Mouse (Mus musculus) heart, embryonic 14.5 days (tissue): ENCODE measurements around the gene Hist1h4c. TPM values are rescaled to one million over a fixed set of nuclear protein-coding genes. Genes with fewer than 3 reads are reported as not detected.

Experiments
- ATAC-seq: fragments of 200-750 bp; cut with Nextera tagmentation; 2 replicates; pipeline ENCODE4 v1.8.0; 2017; ENCODE audit warnings: low read depth, moderate TSS enrichment; ENCODE audit not compliant: insufficient number of reproducible peaks, insufficient read depth, low FRiP score
- H3K27ac ChIP-seq, 2 experiments: fragments of 200-500 bp in 1 of 2; fragments of 300-500 bp in 1 of 2; sonication (generic) in 1 of 2; replicated peaks in 1 of 2; 2 replicates each; pipeline ENCODE4 v1.5.1; 2012 to 2014; ENCODE audit warnings: low read depth in 2 of 2, low read length in 2 of 2, control low read depth in 1 of 2, mild to moderate bottlenecking in 1 of 2, mixed read lengths in 1 of 2; ENCODE audit not compliant: control insufficient read depth in 1 of 2, insufficient read depth in 1 of 2
- H3K27me3 ChIP-seq: fragments of 300-500 bp; sonication (generic); 2 replicates; pipeline ENCODE4 v1.6.1; 2014; ENCODE audit warnings: mild to moderate bottlenecking, low read length, control low read depth; ENCODE audit not compliant: control insufficient read depth, insufficient read depth
- H3K36me3 ChIP-seq: fragments of 300-500 bp; sonication (generic); 2 replicates; pipeline ENCODE4 v1.6.1; 2014; ENCODE audit warnings: mild to moderate bottlenecking, control low read depth, low read length, mixed read lengths; ENCODE audit not compliant: control insufficient read depth, insufficient read depth
- H3K4me1 ChIP-seq, 2 experiments: fragments of 200-500 bp in 1 of 2; fragments of 300-500 bp in 1 of 2; sonication (generic) in 1 of 2; 2 replicates each; pipeline ENCODE4 v1.6.1; 2012 to 2014; ENCODE audit warnings: low read length in 2 of 2, control low read depth in 1 of 2, mixed read lengths in 1 of 2; ENCODE audit not compliant: control insufficient read depth in 2 of 2, insufficient read depth in 2 of 2
- H3K4me2 ChIP-seq: fragments of 300-500 bp; sonication (generic); 2 replicates; pipeline ENCODE4 v1.6.1; 2014; ENCODE audit warnings: mild to moderate bottlenecking, low read length
- H3K4me3 ChIP-seq, 2 experiments: fragments of 200-500 bp in 1 of 2; fragments of 300-500 bp in 1 of 2; sonication (generic) in 1 of 2; 2 replicates each; pipeline ENCODE4 v1.5.1; 2012 to 2014; ENCODE audit warnings: low read length in 2 of 2, mild to moderate bottlenecking in 2 of 2, control low read depth in 1 of 2, low read depth in 1 of 2, moderate library complexity in 1 of 2; ENCODE audit not compliant: control insufficient read depth in 1 of 2, insufficient read depth in 1 of 2
- H3K9ac ChIP-seq: fragments of 300-500 bp; sonication (generic); 2 replicates; pipeline ENCODE4 v1.6.1; 2014; ENCODE audit warnings: mild to moderate bottlenecking, low read length
- H3K9me3 ChIP-seq: fragments of 300-500 bp; sonication (generic); 2 replicates; pipeline ENCODE4 v1.6.1; 2016; ENCODE audit warnings: low read length, control low read depth; ENCODE audit not compliant: control insufficient read depth
- WGBS: fragments of 180-500 bp; shearing (Covaris S2); extraction: QIAGEN DNeasy Blood & Tissue Kit; methylation state at CpG from one replicate; pipeline ENCODE4 v1.1.7; 2014; 5-methylcytosine and 5-hydroxymethylcytosine counted together
- polyA plus RNA-seq: library from polyadenylated mRNA; unstranded; fragments of >200 nt; fragmentation: Nextera tagmentation; extraction: Ambion mirVana; gene quantifications from 2 replicates; pipeline ENCODE4 v1.2.1, GENCODE M21; 2014

Gene Hist1h4c
- polyA plus RNA-seq, 1 experiment from 2014 or later: 2.2 TPM

GRCm38 (mm10) chr13:23738677-23739068, 40.4 kb upstream of the Hist1h4c start, which contains the start of gene Hist1h1c:
Gene Hist1h1c, plus strand, starts transcription at chr13:23738808.
- Histone ChIP-seq H3K4me2 (peak within 1 kb of the TSS; percentile 75), H3K9ac (peak within 1 kb of the TSS; percentile 95), H3K27ac (peak within 1 kb of the TSS; percentile 99), H3K9me3 (no peaks in the 10 kb centered on the region), H3K27me3 (no peaks in the 10 kb centered on the region), H3K36me3 (no peaks in the 10 kb centered on the region), H3K4me3 (peak within 1 kb of the TSS; percentile 51 to 86), H3K4me1 (peaks cover 0 to 15% of the 10 kb centered on the region in 2 experiments; a peak in 1 of 4 replicates)
- peak; percentile 91 for ATAC-seq
- WGBS: under 1% methylated on average over 29 of the region's 38 CpGs

GRCm38 (mm10) chr13:23738041-23738440, 39.8 kb upstream of the Hist1h4c start:
- ATAC-seq: no peak
- no peaks in the 10 kb centered on the region for H3K36me3 ChIP-seq
- H3K27ac ChIP-seq: peak overlapping the region; percentile 99
- peak overlapping the region; percentile 95 for H3K9ac ChIP-seq
- WGBS: 18% methylated on average over 4 of the region's 4 CpGs
- H3K4me1 ChIP-seq: peaks cover 0 to 15% of the 10 kb centered on the region in 2 experiments; a peak in 1 of 4 replicates
- H3K4me2 ChIP-seq: peak overlapping the region; percentile 75
- H3K9me3 ChIP-seq: no peaks in the 10 kb centered on the region
- no peaks in the 10 kb centered on the region for H3K27me3 ChIP-seq
- peak overlapping the region; percentile 51 to 86; a peak in 3 of 4 replicates for H3K4me3 ChIP-seq

GRCm38 (mm10) chr13:23737091-23737490, 38.8 kb upstream of the Hist1h4c start:
- no peaks in the 10 kb centered on the region for H3K27me3 ChIP-seq
- H3K9me3 ChIP-seq: no peaks in the 10 kb centered on the region
- H3K4me3 ChIP-seq: no peak overlapping the region
- no peak overlapping the region for H3K9ac ChIP-seq
- no peaks in the 10 kb centered on the region for H3K36me3 ChIP-seq
- 90% methylated on average over 5 of the region's 5 CpGs for WGBS
- peaks cover 0 to 15% of the 10 kb centered on the region in 2 experiments; a peak in 1 of 4 replicates for H3K4me1 ChIP-seq
- H3K27ac ChIP-seq: no peak overlapping the region
- H3K4me2 ChIP-seq: no peak overlapping the region
- no peak for ATAC-seq

- no peak overlapping the region for H3K27ac ChIP-seq
- H3K9ac ChIP-seq: no peak overlapping the region
- 23% methylated on average over 8 of the region's 8 CpGs for WGBS
- no peaks in the 10 kb centered on the region for H3K36me3 ChIP-seq
- H3K4me1 ChIP-seq: peaks cover 4 to 5% of the 10 kb centered on the region in 2 experiments; a peak in 3 of 4 replicates
- no peak for ATAC-seq
- H3K27me3 ChIP-seq: no peaks in the 10 kb centered on the region
- H3K4me2 ChIP-seq: no peak overlapping the region
- no peak overlapping the region for H3K4me3 ChIP-seq
- H3K9me3 ChIP-seq: no peaks in the 10 kb centered on the region
Measured at GRCm38 (mm10) chr13:23732156-23732804, 34.0 kb upstream of the Hist1h4c start.

- no peak overlapping the region for H3K9ac ChIP-seq
- ATAC-seq: no peak
- H3K4me1 ChIP-seq: peaks cover 4 to 5% of the 10 kb centered on the region in 2 experiments; a peak in 3 of 4 replicates
- H3K4me2 ChIP-seq: 0 out of 2 replicates have a peak overlapping the region, but pooled peaks have one; percentile 8
- no peaks in the 10 kb centered on the region for H3K36me3 ChIP-seq
- H3K9me3 ChIP-seq: no peaks in the 10 kb centered on the region
- no peaks in the 10 kb centered on the region for H3K27me3 ChIP-seq
- 11% methylated on average over 8 of the region's 8 CpGs for WGBS
- no peak overlapping the region for H3K4me3 ChIP-seq
- H3K27ac ChIP-seq: no peak overlapping the region
Measured at GRCm38 (mm10) chr13:23730479-23730878, 32.2 kb upstream of the Hist1h4c start.

- Histone ChIP-seq H3K9ac (no peak overlapping the region), H3K27me3 (no peaks in the 10 kb centered on the region), H3K4me2 (no peak overlapping the region), H3K4me1 (peaks cover 7% of the 10 kb centered on the region in 2 experiments), H3K27ac (no peak overlapping the region), H3K9me3 (no peaks in the 10 kb centered on the region), H3K4me3 (no peak overlapping the region), H3K36me3 (no peaks in the 10 kb centered on the region)
- WGBS: 95% methylated on average over 5 of the region's 5 CpGs
- ATAC-seq: no peak
Measured at GRCm38 (mm10) chr13:23729706-23730105, 31.5 kb upstream of the Hist1h4c start.

- ATAC-seq: no peak
- no peaks in the 10 kb centered on the region for H3K27me3 ChIP-seq
- H3K4me1 ChIP-seq: peaks cover 10 to 11% of the 10 kb centered on the region in 2 experiments
- WGBS: 86% methylated on average over 9 of the region's 9 CpGs
- no peak overlapping the region for H3K4me2 ChIP-seq
- H3K4me3 ChIP-seq: no peak overlapping the region
- no peaks in the 10 kb centered on the region for H3K36me3 ChIP-seq
- no peaks in the 10 kb centered on the region for H3K9me3 ChIP-seq
- no peak overlapping the region for H3K27ac ChIP-seq
- H3K9ac ChIP-seq: no peak overlapping the region
Measured at GRCm38 (mm10) chr13:23729192-23729525, 30.9 kb upstream of the Hist1h4c start.
